27 mouse cellular contexts compared by ENCODE assay signal in the genomic region with DNA sequence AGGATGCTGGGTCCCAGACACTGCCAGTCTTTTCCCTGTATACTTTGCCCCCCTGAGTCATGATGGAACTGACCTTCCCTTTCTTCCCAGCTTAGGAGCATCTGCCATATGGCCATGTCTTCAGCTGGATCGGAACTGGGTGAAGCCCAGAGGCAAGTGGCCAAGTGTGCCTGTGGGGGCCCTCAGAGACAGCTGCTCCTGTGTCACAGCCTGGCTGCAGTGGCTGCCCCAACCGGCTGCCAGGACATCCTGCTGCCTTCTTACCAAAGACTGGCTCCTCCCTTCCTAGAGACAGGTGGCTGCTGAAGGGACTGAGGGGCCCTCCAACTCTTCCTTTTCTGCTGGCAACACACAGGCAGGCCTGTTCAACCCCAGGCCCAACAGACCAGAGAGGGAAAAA.
DNase-seq lines count a peak whose midpoint lies in the region; ATAC-seq and TF ChIP-seq lines count a peak whose summit lies in the region.
"Had no signal": no experiment of that assay in that cellular context is flagged by ENCODE, and none has a peak within 500 bp of the region (broad histone marks: within the 10 kb centered on the region; RNA-seq: fewer than 3 reads in every experiment).

No protein-coding gene starts in this region.

- no peak overlapping the region for H3K4me2 ChIP-seq in hindbrain, embryonic 16.5 days (ENCODE audit: low read length)
- no peak overlapping the region for H3K4me2 ChIP-seq in hindbrain, embryonic 14.5 days (replicated peaks)
- H3K4me2 ChIP-seq: embryonic facial prominence, embryonic 13.5 days; forebrain, embryonic 12.5 days; heart, embryonic 12.5 days; intestine, embryonic 15.5 days; limb, embryonic 13.5 days; liver, embryonic 12.5 days; midbrain, embryonic 12.5 days had no signal

- H3K9me3 ChIP-seq in hindbrain, embryonic 16.5 days (ENCODE audit: control insufficient read depth, low read length), result no peaks in the 10 kb centered on the region
- no peaks in the 10 kb centered on the region for H3K9me3 ChIP-seq in hindbrain, embryonic 14.5 days (ENCODE audit: control insufficient read depth, low read length)
- H3K9me3 ChIP-seq: embryonic facial prominence, embryonic 13.5 days; forebrain, embryonic 12.5 days; G1E; heart, embryonic 12.5 days; hindbrain, embryonic 10.5 days; intestine, embryonic 15.5 days; limb, embryonic 13.5 days; liver, embryonic 12.5 days; midbrain, embryonic 12.5 days had no signal

- H3K9ac ChIP-seq in hindbrain, embryonic 16.5 days (ENCODE audit: low read depth, low read length), result no peak overlapping the region
- no peak overlapping the region for H3K9ac ChIP-seq in hindbrain, embryonic 14.5 days
- H3K9ac ChIP-seq: embryonic facial prominence, embryonic 13.5 days; forebrain, embryonic 12.5 days; heart, embryonic 12.5 days; intestine, embryonic 15.5 days; limb, embryonic 13.5 days; liver, embryonic 12.5 days; midbrain, embryonic 12.5 days had no signal

- H3K27me3 ChIP-seq in hindbrain, embryonic 16.5 days (replicated peaks; ENCODE audit: control insufficient read depth, insufficient read depth, low read length), result no peaks in the 10 kb centered on the region
- no peaks in the 10 kb centered on the region for H3K27me3 ChIP-seq in hindbrain, embryonic 14.5 days (ENCODE audit: control insufficient read depth, insufficient read depth, low read length)
- H3K27me3 ChIP-seq: embryonic facial prominence, embryonic 13.5 days; forebrain, embryonic 12.5 days; heart, embryonic 12.5 days; intestine, embryonic 15.5 days; limb, embryonic 13.5 days; liver, embryonic 12.5 days; midbrain, embryonic 12.5 days had no signal

- H3K36me3 ChIP-seq in hindbrain, embryonic 16.5 days (ENCODE audit: control insufficient read depth, insufficient read depth, low read length), result no peaks in the 10 kb centered on the region
- H3K36me3 ChIP-seq in hindbrain, embryonic 14.5 days (replicated peaks; ENCODE audit: control insufficient read depth, insufficient read depth), result no peaks in the 10 kb centered on the region
- H3K36me3 ChIP-seq: embryonic facial prominence, embryonic 13.5 days; forebrain, embryonic 12.5 days; G1E; heart, embryonic 12.5 days; hindbrain, embryonic 10.5 days; intestine, embryonic 15.5 days; limb, embryonic 13.5 days; liver, embryonic 12.5 days; midbrain, embryonic 12.5 days had no signal

- TF ChIP-seq CTCF in brain, embryonic 14.5 days (IDR thresholded peaks at IDR 0.05; ENCODE audit: borderline replicate concordance, extremely low read depth, insufficient read depth, insufficient read length), result no peak

- TF ChIP-seq POLR2A in brain, embryonic 14.5 days (IDR thresholded peaks at IDR 0.05; ENCODE audit: borderline replicate concordance, extremely low read depth, insufficient read depth, insufficient read length, poor library complexity, severe bottlenecking), result no peak

- no peak overlapping the region for H3K27ac ChIP-seq in hindbrain, embryonic 16.5 days (ENCODE audit: low read depth, low read length)
- no peak overlapping the region for H3K27ac ChIP-seq in hindbrain, embryonic 14.5 days
- H3K27ac ChIP-seq: embryonic facial prominence, embryonic 13.5 days; forebrain, embryonic 12.5 days; gastrocnemius, adult 2 months; hindbrain, embryonic 10.5 days; intestine, embryonic 15.5 days; layer of hippocampus, adult 2 months; limb, embryonic 13.5 days; liver, embryonic 12.5 days; midbrain, embryonic 12.5 days had no signal

- peak; percentile 65; the same call in 1 of the 2 replicates for ATAC-seq in hindbrain, embryonic 16.5 days
- ATAC-seq in hindbrain, embryonic 14.5 days (ENCODE audit: low FRiP score), result no peak
- no peak for ATAC-seq in granulocyte monocyte progenitor cell, adult 5-6 weeks (replicated peaks; ENCODE audit: poor library complexity, severe bottlenecking)
- ATAC-seq: intestine, embryonic 15.5 days; liver, embryonic 12.5 days had no signal

- H3K4me3 ChIP-seq in hindbrain, embryonic 16.5 days (ENCODE audit: low read length), result no peak overlapping the region
- H3K4me3 ChIP-seq in hindbrain, embryonic 14.5 days (replicated peaks; ENCODE audit: low read length), result no peak overlapping the region
- H3K4me3 ChIP-seq: embryonic facial prominence, embryonic 13.5 days; erythroblast, embryonic 14.5 days; forebrain, embryonic 12.5 days; gastrocnemius, adult 2 months; heart, embryonic 12.5 days; hindbrain, embryonic 10.5 days; intestine, embryonic 15.5 days; layer of hippocampus, adult 2 months; limb, embryonic 13.5 days; liver, embryonic 12.5 days; midbrain, embryonic 12.5 days had no signal

- H3K4me1 ChIP-seq in hindbrain, embryonic 16.5 days (ENCODE audit: control insufficient read depth, insufficient read depth, low read depth, low read length), result no peaks in the 10 kb centered on the region
- H3K4me1 ChIP-seq in hindbrain, embryonic 14.5 days (replicated peaks; ENCODE audit: control insufficient read depth, insufficient read depth, low read length), result no peaks in the 10 kb centered on the region
- H3K4me1 ChIP-seq: embryonic facial prominence, embryonic 13.5 days; forebrain, embryonic 12.5 days; heart, embryonic 12.5 days; intestine, embryonic 15.5 days; limb, embryonic 13.5 days; liver, embryonic 12.5 days; midbrain, embryonic 12.5 days had no signal

- DNase-seq in hindbrain, embryonic 14.5 days (ENCODE audit: low spot score), result no peak
- peak; percentile 15 for DNase-seq in brain, embryonic 14.5 days (ENCODE audit: low read depth)
- peak; percentile 96 for DNase-seq in cerebellum, adult 11-12 months
- DNase-seq in cerebellum, postnatal 10 days, result peak; percentile 97 to 98
- no peak for DNase-seq in urinary bladder, postnatal 4 days (ENCODE audit: low spot score in 2 of 2)
- DNase-seq: adrenal gland, adult 2 months; B cell, adult 2 months; embryo, embryonic 11 days; gastrocnemius, adult 2 months; heart, adult 18-20 months; heart, postnatal 10 days; kidney, postnatal 25 days; lung, adult 2 months; thymus, postnatal 14 days had no signal

- 58% methylated on average over 2 of the region's 2 CpGs for WGBS in hindbrain, embryonic 16.5 days
- WGBS in hindbrain, embryonic 14.5 days, result 66% methylated on average over 2 of the region's 2 CpGs

Comparison
In these comparisons a context has a peak if more than half of its experiments do, and no peak if none do; other contexts are left out.
1. DNase-seq: peak in brain, embryonic 14.5 days (single experiment), cerebellum, adult 11-12 months (single experiment) and cerebellum, postnatal 10 days (2 of 2); none in hindbrain, embryonic 14.5 days (single experiment) and urinary bladder, postnatal 4 days (0 of 2).